Mouse (Mus musculus): Measurements from ENCODE around the gene Snx1.
A peak's percentile ranks its signal among the peaks of the same experiment; 100 is the strongest.

Gene Snx1

DNA sequence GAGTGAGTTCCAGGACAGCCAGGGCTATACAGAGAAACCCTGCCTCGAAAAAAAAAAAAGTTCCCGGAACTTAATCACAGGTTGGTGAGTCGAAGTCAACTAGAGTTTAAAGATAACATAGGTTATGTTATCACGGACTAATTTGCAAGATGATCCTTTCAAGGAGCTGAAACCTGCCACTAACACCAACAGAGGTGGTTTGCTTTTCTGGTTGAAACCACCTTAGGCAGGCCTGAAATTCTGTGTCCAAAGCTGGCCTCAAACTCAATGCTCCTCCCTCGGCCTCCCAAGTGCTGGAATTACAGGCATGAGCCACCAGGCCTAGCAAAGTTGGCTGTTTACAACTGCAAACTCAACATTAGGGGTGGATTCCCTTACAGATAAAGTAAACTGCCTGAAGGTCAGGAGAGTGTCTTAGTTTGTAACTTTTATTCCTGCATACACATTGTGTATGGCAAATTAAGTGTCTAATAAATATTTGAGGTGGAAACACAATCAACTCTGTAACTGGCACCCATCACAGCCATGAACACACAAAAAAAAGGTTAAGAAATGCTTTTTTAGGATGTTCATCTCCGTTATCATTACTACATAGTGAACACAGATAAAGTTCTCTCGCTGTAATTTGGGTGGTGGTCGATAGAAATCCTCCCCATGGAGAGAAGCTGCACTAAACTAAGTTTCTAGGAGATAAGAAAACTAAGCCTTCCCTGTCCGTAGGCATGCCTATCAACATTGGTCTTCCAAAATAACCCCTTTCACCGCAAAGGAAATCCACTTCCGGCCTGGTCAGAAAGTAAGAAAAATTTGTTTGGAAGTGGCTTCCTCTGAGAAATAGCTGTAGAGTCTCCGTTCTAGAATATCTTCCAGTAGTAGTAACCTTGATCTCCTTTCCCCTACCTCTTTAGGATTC is 588 bp downstream of the Snx1 start:
- no peak for DNase-seq

DNA sequence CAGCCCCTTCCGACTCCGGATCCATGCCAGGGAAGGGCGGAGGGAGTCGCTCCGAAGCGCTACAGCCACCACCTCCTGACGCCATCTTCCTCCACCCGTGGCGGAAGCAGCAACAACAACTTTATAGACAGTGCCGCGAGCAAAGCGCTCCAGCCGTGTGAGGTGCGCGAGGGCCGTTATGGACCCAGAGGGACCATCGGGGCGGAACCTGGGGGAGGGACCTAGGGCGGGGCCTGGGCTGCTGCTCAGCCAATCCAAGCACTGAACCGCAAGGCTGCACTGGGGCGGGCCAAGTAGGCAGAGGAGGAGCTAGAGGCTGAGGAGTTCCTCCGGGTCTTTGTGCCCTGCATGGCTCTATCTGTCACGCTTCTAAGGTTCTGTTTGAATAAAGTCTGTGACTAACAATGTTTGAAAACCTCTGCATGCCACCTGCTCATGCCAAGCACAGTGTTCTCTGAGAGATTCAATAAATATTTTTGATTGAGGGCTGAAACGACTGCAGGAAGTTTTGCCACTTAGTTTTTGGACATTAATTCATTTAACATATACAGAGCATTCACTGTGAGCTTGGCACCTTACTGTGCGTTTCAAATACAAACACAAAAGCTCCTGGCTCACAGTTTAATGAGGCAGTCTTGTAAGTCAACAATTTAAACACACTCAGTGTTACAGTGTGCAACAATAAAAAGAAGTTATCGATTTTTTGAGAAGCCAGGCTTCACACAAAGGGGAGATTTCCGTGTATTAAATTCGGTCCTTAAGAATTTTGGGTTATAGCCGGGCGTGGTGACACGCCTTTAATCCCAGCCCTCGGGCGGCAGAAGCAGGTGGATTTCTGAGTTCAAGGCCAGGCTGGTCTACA is 1.5 kb downstream of the Snx1 start:
- DNase-seq, result peak; percentile 95

DNA sequence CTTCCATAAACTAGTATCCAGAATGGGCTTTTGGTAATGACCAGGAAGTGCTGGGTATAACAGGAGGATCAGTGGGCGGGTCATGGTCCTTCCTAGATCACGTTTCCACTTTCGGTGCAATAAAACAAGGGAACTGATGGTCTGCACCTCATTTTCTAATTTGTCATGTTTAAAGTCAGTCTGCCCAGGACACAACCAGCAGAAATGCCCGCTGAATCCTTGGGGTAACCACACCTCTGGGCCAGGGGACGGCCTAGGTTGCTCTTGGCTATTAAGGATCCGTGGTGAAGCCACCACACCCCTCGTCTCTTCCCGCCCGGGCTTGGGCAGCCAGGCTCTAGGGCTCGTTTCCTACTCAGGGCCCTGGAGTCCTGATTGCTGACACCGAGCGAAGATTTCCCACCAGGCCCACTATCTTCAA is 2.3 kb downstream of the Snx1 start:
- no peak for DNase-seq

DNA sequence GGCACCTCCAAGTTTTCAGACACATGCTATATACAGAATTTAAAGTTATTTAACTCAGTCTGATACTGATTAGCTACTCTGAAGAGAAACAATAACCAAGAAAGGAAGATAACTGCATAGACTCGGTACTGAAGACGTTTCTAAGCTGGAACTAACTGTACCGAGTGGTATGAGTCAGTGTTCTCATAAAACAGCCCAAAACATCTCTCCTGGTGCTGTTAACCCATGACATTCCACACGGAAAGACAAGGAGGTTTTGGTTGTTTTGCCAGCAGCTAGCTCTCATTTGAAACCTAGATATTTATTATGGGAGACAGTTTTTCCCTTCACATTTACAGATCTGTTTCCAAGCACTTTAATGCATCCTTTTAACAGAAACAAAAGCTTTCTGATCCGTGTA is 2.7 kb downstream of the Snx1 start:
- no peak for DNase-seq

DNA sequence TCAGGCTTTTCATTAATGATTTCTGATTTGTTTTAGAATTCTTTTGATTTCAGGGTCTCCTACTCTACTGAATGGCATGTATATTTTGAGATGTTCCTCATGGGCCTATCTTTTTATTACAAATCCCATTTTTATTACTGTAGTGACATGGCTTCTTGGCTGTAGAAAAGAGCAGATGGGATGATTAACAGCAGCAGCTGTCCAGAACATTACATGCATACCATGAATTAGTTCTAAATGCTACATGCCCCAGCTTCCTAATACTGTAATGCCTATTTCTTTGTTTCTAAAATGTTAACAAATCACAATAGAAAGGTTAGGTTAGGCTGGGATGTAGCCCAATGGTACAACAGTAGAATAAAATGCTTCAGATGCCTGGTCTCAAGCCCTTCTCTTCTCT is 5.0 kb downstream of the Snx1 start:
- DNase-seq, result no peak

DNA sequence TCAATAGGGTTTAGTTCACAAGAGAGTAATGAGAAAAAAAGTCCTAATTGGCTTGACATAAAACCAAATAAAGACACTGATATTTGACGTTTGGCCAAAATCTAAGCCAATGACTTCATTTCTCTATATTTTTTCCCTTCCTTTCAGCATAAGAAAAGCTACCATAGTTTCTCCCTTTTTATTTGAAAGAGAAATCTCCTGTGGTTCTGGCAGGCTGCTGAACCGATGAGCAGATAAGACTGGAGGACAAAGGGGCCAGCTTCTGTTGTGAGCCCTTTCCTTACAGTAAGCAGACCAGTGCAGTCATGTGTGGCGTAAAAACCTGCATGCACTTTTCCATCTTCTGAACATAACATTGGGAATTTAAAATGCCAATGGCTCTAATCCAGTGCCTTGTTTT is 5.4 kb downstream of the Snx1 start:
- no peak for DNase-seq

DNA sequence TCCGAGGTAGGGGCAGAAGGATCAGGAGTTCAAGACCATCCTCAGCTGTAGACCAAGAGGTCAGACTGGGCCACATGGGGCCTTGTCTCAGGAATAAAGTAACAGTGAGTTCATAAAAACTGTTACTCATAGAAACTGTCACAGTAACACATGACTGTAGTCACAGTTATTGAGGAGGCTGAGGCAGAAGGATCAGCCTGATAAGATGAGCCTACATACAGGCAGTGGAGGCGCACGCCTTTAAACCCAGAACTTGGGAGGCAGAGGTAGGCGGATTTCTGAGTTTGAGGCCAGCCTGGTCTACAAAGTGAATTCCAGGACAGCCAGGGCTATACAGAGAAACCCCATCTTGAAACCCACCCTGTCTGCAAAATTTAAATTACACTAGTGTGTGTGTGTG is 6.3 kb downstream of the Snx1 start:
- DNase-seq, result no peak

DNA sequence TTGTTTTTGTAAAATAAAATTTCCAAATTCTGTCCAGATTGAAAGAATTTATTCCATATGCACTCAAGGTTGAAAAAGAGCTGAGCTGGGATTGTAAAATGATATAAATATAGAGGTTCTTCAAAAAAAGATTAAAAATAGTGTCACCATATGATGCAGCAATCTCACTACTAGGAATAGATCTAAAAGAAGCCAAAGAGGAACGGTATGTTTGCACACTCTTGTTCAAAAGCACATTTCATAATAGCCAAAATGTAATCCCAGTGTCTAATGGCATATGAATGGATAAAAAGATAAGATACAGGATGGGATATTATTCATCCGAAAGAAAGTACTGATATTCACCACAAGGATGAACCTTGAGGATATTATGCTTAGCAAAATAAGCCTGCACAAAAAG is 6.9 kb downstream of the Snx1 start:
- DNase-seq, result no peak

DNA sequence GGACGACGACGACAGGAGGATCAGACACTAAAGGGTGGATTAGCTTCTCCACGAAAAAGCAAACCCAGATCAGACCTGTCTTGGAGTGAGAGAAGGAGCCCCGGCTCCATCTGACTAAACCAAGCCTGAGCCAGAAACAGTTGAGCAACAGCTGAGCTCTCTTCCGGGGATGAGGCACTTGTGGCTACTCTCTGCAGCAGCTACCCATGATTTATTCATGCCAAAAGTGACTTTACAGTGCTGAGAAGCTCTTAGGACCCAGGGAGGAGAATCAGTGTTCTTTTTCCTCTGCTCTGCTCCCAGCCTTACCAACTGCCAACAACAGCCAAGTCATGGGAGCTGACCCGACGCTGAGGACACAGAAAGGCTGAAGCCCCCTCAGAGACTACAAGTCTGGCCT is 9.5 kb downstream of the Snx1 start:
- DNase-seq, result no peak

DNA sequence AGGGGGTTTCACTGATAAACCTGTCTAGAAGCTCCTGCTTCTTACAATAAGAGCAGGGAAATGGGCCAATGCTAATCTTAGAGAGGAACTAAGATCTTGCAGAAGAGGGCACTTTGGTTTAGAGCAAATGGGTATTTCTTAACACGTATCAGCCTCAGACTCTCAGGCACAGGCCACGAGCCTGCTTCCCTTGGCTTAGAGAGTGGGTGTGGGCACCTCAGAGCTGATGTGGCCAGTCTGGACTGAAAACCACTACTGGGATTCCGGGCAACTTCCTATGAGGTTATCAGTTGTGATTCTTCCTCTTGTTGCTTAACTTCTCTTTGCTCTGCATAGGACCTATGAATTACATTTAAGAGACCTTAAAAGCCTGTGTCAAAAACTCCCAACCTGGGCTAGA is 12.0 kb downstream of the Snx1 start:
- no peak for DNase-seq

DNA sequence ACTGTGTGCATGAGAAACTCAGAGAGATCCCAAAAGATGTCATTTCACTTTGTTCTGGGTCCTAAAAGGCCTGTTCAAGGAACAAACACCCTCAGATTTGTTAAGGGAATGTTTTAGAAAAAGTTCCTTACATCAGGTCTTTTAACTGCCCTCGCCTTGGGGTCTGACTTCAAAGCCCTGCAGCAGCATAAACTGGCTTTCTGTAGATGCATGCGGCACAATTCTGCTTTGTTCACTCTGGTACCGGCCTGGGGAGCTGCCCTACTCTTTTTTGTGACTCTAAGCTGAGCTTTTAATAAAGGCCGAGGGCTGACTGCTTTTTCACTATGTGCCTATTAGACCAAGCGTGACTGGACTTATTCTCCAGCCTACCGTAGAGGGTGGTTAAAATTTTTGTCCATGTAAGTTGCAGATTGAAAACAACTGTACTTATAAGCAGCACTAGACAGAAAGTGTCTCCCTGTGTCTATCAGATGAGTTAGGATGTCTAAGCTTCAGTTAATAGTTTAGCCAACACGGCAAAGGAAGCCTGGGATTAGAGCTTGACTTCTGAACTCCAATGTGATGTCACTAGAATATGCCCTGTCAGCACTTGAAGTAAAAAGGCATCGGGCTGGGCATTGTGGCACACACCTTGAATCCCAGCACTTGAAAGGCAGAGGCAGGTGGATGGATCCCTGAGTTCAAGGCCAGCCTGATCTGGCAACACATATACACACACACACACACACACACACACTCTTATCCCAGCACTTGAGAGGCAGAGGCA is 15.6 kb downstream of the Snx1 start:
- DNase-seq, result no peak

DNA sequence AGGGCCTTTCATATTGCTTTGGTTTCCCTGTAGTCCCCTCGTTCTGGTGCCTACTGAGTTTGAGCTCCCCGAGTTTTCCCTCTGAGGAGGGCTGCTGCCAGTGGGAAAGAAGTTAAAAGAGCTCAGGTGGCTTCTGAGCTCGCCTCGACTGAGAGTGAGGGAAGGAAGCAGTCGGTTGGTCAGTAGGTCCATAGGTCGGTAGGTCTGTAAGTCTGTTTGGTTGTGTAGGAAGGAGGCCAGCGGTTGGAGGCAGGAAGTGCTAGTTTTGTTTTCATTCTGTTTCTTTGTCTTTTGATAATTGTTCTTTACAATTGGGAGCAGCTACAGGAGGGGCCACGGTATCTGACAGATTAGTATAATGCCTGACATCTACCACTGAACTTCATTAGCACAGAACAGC is 16.3 kb downstream of the Snx1 start:
- no peak for DNase-seq

DNA sequence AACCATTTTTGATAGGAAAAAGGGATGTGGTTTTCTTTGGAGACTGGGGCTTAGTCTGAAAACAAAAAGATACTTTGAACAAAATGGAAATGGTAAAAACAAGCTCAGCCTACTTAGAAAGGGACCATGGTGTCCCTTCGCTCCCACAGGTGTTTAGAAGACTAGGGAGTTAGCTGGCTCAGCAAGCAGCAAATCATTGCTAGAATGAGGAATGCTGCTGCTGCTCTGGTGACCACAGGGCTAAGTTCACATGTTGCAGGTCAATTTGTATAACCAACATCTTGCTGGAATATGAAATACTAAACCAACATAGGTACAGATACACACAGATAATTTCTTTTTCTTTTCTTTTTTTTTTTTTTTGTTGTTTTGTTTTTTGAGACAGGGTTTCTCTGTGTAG is 16.8 kb downstream of the Snx1 start:
- no peak for DNase-seq

DNA sequence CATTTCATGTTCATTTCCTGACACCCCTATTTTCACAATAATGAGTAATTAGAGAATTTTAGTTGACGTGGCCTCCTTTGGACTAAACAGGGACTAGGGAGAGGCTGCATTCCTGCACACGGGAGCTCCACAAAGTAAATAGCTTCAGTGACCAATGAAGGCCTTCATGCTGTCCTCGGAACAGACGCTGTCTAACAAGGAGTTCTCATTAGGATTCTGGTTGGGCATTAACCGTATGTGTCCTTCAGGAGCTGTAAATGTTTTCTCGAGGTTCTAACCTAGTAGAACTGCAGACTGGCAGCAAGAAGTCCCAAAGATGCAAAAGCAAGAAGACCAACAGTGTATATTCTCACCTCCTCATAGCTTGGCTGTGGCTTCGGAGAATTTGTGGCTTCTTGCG is 21.2 kb downstream of the Snx1 start:
- no peak for DNase-seq

DNA sequence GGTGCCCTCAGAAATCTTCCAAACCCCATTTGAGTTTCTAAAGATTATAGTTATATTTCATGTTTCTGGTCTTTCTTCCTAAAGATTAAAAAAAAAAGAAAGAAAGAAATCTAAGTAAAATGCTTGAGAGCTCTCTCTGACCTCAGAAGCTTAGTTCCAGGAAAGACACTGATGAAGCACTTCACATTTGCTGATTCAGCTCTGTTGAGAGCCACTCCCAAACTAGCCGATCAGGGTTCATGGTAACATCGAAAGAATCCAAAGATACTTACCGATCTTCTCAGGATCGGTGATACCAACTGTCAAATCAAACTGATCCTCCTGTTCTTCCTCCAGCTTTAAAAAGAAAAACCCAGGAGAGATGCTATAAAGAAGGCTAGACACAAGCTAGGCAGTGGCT is 21.8 kb downstream of the Snx1 start:
- no peak for DNase-seq

DNA sequence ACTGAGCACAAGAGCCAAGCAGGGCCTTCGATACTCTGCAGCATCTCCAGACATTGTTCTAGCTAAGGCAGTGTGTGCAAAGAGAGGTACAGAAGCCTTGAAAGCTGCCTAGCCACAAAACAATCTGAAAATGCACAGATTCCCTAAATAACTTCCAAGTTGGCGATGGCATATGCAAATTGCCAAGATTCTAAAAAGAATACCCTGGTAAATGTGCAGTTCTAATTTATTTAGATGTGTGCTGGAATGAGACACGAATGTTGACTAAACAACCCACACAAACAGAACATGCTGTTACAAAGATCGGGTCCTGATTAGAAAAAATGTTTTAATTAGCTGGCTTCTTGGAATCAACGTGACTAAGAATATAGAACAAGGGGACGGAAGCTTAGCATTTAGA is 23.7 kb downstream of the Snx1 start:
- DNase-seq, result no peak

DNA sequence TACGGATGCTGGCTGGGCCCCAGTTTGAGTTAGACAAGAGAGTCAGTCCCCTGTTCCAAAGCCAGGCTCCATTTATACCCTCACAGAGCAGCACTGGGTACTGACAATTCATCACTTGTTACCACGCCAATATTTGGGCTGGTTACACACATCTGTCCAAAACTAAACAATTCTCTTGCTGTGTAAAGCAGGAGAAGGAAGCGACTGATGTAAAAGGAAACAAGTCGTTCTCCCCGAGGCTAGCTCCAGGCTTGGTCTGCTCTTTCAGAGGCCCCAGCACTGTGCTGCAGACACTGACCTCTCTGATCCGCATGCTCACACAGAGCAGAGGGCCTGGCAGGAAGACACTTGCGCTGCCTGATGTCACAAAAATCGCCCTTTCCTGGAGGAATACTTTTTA is 24.8 kb downstream of the Snx1 start:
- DNase-seq, result no peak

DNA sequence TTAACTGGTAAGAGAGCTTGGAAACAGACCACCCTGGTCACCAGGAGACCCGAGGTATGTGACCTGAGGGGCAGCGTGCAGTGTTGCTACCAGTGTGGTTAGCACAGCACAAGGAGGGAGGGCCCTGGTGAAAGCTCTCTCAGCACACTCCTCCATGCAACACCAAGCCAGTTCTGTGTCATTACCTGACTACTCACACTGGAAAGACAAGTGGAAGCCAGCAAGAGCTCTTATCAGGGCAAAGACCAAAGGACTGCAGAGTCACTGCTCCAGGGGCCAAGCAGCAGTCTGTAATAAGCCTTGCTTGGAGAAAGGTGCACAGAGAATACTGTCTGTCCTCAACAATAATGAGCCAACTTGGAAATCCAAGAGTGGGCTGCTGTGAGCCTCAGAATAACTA is 33.7 kb downstream of the Snx1 start:
- DNase-seq, result no peak

DNA sequence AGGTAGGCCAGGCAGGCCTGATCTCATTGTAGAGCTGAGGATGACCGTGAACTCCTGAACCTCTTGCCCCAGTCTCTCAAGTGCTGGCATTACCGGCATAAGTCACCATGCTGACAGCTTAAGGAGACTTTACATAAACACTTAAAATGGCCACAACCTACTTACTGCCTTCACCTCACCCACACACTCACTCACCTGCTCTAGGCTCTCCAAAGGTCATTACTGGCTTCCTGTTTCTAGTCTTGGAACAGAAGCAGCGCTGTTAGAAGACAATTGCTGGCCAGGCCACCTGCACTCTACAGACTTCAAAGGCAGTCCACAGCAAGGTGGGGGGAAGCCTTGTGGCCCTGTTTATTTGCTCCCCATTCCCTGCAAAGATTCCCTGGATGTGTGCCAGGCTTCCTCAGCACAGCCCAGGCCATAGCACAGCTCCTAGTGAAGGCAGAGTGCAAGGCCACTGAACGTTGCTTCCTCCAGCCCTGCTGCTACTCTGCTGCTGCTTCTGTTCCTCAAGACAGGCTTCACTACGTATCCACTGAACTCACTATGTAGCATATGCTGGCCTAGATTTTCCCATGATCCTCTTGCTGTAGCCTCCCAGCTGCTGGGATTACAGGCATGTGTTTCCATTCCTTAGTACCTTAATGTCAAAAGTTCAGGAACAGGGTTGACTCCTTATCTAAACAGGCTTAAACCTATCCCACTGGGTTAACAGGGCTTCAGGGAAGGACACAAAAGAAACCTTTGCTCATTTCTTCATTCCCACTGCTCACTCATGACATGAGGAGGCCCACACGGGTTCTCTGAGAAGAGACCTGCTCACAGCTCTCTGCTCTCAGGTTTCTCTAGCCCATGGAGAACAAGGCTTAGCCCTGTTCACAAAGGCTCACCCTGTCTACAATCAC is 34.8 kb downstream of the Snx1 start:
- no peak for DNase-seq

DNA sequence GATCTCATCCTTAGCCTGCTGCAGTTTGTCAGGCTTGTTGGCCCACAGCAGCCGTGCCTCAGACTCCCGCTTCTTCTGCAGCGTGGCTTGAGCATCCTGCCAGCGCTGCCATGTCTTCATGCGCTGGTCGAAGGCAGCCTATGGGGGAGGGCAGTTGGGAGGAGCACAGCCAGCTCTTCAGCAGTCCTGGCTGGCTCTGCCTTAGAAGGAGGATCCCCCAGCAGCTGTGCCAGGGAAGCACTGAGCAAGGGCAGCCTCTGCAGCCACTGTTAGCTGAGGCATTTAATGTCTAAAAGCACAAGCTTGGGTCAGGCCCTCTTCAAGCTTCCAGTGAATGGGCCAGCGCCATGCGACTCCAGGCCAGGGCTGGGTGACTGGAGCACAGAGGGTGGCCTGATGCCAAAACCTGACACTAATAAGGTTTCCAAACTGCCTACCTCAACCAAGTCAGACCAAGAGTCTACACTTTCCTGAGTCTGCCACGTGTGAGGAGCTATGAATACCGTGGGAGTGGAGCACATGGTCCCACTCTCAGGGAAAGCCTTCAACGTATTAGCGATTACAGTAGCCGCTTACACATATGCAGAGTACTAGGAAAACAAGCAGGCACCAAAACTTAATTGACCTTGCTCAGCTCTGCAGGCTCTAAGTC is 35.7 kb downstream of the Snx1 start:
- no peak for DNase-seq

DNA sequence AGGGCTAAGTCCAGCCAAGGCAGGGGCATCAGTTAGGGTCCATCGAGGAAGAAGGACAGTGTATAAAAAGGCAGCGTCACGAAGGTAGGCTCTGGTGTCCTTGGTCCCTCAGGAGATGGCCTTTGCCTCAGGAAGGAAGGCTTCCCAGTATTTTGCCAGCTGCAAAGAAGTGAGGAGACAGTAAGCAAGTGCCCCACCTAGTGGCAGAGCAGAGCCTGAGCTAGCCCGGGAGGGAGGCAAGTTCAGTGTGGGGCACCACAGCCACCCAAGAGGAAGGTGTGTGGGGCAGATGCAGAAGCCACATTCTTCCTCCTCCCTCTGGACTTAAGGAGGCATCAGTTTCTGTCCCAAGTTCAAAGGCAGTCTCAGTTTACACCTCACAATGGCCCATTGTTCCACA is 38.0 kb downstream of the Snx1 start:
- peak; percentile 55 for DNase-seq

DNA sequence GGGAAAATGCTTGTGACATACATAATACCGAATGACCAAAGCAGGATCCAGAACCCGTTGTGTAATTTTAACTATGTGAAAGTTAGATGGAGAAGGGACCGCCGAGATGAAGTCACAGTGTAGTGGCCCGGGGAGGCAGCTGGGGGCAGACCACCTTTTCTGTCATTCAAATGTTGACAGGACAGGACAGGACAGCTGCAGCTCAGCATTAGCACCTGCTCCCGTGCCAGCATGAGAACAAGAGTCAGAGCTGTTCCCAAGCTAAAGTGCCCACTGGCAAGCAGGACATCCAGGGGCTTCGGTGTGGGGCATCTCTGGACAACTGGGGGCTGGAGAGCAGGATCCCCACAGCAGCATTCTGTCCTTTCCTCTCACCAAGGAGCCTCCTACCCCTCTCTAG is 39.3 kb downstream of the Snx1 start:
- DNase-seq, result no peak

Measured in right cerebral cortex, postnatal 14 days (tissue).